9 mouse cellular contexts compared by ENCODE assay signal in genomic region chr10:79924998-79925784, GRCm38 (mm10). TPM values are rescaled to one million over a fixed set of nuclear protein-coding genes. Genes with fewer than 3 reads are reported as not detected.
DNase-seq lines count a peak whose midpoint lies in the region; ATAC-seq and TF ChIP-seq lines count a peak whose summit lies in the region.
"Had no signal": no experiment of that assay in that cellular context is flagged by ENCODE, and none has a peak within 500 bp of the region (broad histone marks: within the 10 kb centered on the region; RNA-seq: fewer than 3 reads in every experiment).

No protein-coding gene starts in this region.

- peaks cover 46% of the 10 kb centered on the region for H3K4me1 ChIP-seq in embryonic facial prominence, embryonic 12.5 days
- peaks cover 55% of the 10 kb centered on the region for H3K4me1 ChIP-seq in limb, embryonic 15.5 days
- H3K4me1 ChIP-seq in midbrain, postnatal 0 days (ENCODE audit: insufficient read depth, low read length), result peaks cover 12% of the 10 kb centered on the region

- ATAC-seq in frontal cortex, adult (ENCODE audit: low TSS enrichment), result no peak
- no peak for ATAC-seq in embryonic facial prominence, embryonic 12.5 days (ENCODE audit: insufficient number of reproducible peaks, insufficient read depth, low FRiP score, low TSS enrichment)
- ATAC-seq in limb, embryonic 15.5 days (ENCODE audit: insufficient number of reproducible peaks, low FRiP score, low TSS enrichment, low read depth), result no peak
- no peak for ATAC-seq in midbrain, postnatal 0 days (ENCODE audit: low FRiP score)
- ATAC-seq: Patski had no signal

- DNase-seq in frontal cortex, adult 2 months (ENCODE audit: extremely low spot score in 1 of 2, low spot score in 1 of 2), result peak; percentile 84 to 99
- peak; percentile 96 for DNase-seq in heart, adult 8-10 months (ENCODE audit: low spot score)
- DNase-seq in kidney, adult 9 months, result peak; percentile 97
- DNase-seq in midbrain, postnatal 0 days (ENCODE audit: low spot score), result peak; percentile 87
- peak; percentile 95 to 97 for DNase-seq in spleen, postnatal 10 days (ENCODE audit: low spot score in 2 of 2)

- H3K9ac ChIP-seq in embryonic facial prominence, embryonic 12.5 days, result no peak overlapping the region
- H3K9ac ChIP-seq in limb, embryonic 15.5 days, result no peak overlapping the region
- H3K9ac ChIP-seq in midbrain, postnatal 0 days (replicated peaks; ENCODE audit: low read length, poor library complexity, severe bottlenecking), result no peak overlapping the region

- H3K4me3 ChIP-seq in embryonic facial prominence, embryonic 12.5 days, result no peak overlapping the region
- peak overlapping the region; percentile 96; the same call in 1 of the 2 replicates for H3K4me3 ChIP-seq in limb, embryonic 15.5 days
- no peak overlapping the region for H3K4me3 ChIP-seq in midbrain, postnatal 0 days (ENCODE audit: low read depth, low read length)

- 10% methylated on average over 29 of the region's 29 CpGs for WGBS in embryonic facial prominence, embryonic 12.5 days
- 11% methylated on average over 29 of the region's 29 CpGs for WGBS in limb, embryonic 15.5 days
- WGBS in midbrain, postnatal 0 days, result 10% methylated on average over 29 of the region's 29 CpGs

- peak overlapping the region; percentile 86; the same call in 1 of the 2 replicates for H3K4me2 ChIP-seq in embryonic facial prominence, embryonic 12.5 days (replicated peaks)
- peak overlapping the region; percentile 93; the same call in 1 of the 2 replicates for H3K4me2 ChIP-seq in limb, embryonic 15.5 days
- H3K4me2 ChIP-seq in midbrain, postnatal 0 days (ENCODE audit: low read depth, low read length, poor library complexity, severe bottlenecking), result peak overlapping the region; percentile 90; the same call in 1 of the 2 replicates

- H3K27ac ChIP-seq in embryonic facial prominence, embryonic 12.5 days, result no peak overlapping the region
- H3K27ac ChIP-seq in limb, embryonic 15.5 days, result 0 out of 2 replicates have a peak overlapping the region, but pooled peaks have one; percentile 95
- H3K27ac ChIP-seq in midbrain, postnatal 0 days (ENCODE audit: low read depth, low read length), result no peak overlapping the region

- H3K27me3 ChIP-seq in embryonic facial prominence, embryonic 12.5 days, result peaks cover 35% of the 10 kb centered on the region
- peaks cover 36% of the 10 kb centered on the region for H3K27me3 ChIP-seq in limb, embryonic 15.5 days
- H3K27me3 ChIP-seq in midbrain, postnatal 0 days (ENCODE audit: insufficient read depth, low read length), result peaks cover 26% of the 10 kb centered on the region
- H3K27me3 ChIP-seq: Patski had no signal

- no peaks in the 10 kb centered on the region for H3K9me3 ChIP-seq in embryonic facial prominence, embryonic 12.5 days
- H3K9me3 ChIP-seq in limb, embryonic 15.5 days, result no peaks in the 10 kb centered on the region
- H3K9me3 ChIP-seq in midbrain, postnatal 0 days (ENCODE audit: low read length), result no peaks in the 10 kb centered on the region

- peak; percentile 100 for TF ChIP-seq CTCF in midbrain, postnatal 0 days (IDR thresholded peaks at IDR 0.05)

- H3K36me3 ChIP-seq in embryonic facial prominence, embryonic 12.5 days, result no peaks in the 10 kb centered on the region
- no peaks in the 10 kb centered on the region for H3K36me3 ChIP-seq in limb, embryonic 15.5 days
- H3K36me3 ChIP-seq in midbrain, postnatal 0 days (ENCODE audit: insufficient read depth, low read length), result no peaks in the 10 kb centered on the region

RNA-seq across cellular contexts. Expression of gene Arid3a, which starts 1.7 kb away (rescaled TPM):
- polyA plus RNA-seq in frontal cortex, adult 2 months (2012; rRNA removed), result 3.6 and 4.1 TPM in 2 replicates
- 4.9 and 6.6 TPM in 2 replicates for polyA plus RNA-seq in embryonic facial prominence, embryonic 12.5 days (2016; fragmentation: Nextera tagmentation; extraction: Ambion mirVana)
- 1 to 10 TPM; 1.2 to 1.7 (median 1.3) TPM for total RNA-seq in heart, adult 8-10 months (2022)
- 5.7 and 7.4 TPM in 2 replicates for polyA plus RNA-seq in limb, embryonic 15.5 days (2015; fragmentation: Nextera tagmentation; extraction: Ambion mirVana)
- total RNA-seq in midbrain, postnatal 0 days (2014; rRNA removed), result 9.0 and 9.5 TPM in 2 replicates
- 3.1 and 3.3 TPM in 2 replicates for polyA plus RNA-seq in midbrain, postnatal 0 days (2015; fragmentation: Nextera tagmentation; extraction: Ambion mirVana)

RNA-seq across cellular contexts. Expression of gene R3hdm4, which starts 4.2 kb away (rescaled TPM):
- 380 and 385 TPM in 2 replicates for polyA plus RNA-seq in frontal cortex, adult 2 months (2012; rRNA removed)
- polyA plus RNA-seq in embryonic facial prominence, embryonic 12.5 days (2016; fragmentation: Nextera tagmentation; extraction: Ambion mirVana), result 159 and 166 TPM in 2 replicates
- total RNA-seq in heart, adult 8-10 months (2022), result 10 to 100 TPM; 75.2 to 85.9 (median 81.0) TPM
- 159 and 161 TPM in 2 replicates for polyA plus RNA-seq in limb, embryonic 15.5 days (2015; fragmentation: Nextera tagmentation; extraction: Ambion mirVana)
- total RNA-seq in midbrain, postnatal 0 days (2014; rRNA removed), result 108 and 118 TPM in 2 replicates
- polyA plus RNA-seq in midbrain, postnatal 0 days (2015; fragmentation: Nextera tagmentation; extraction: Ambion mirVana), result 301 and 323 TPM in 2 replicates

RNA-seq across cellular contexts. Expression of gene Kiss1r, which starts 8.4 kb away (rescaled TPM):
- polyA plus RNA-seq in frontal cortex, adult 2 months (2012; rRNA removed), result 10.7 and 11.8 TPM in 2 replicates
- 0.85 and 1.4 TPM in 2 replicates for polyA plus RNA-seq in embryonic facial prominence, embryonic 12.5 days (2016; fragmentation: Nextera tagmentation; extraction: Ambion mirVana)
- total RNA-seq in heart, adult 8-10 months (2022), result under 1 TPM; 0.28 to 0.62 (median 0.32) TPM
- polyA plus RNA-seq in limb, embryonic 15.5 days (2015; fragmentation: Nextera tagmentation; extraction: Ambion mirVana), result 1.0 and 1.2 TPM in 2 replicates
- total RNA-seq in midbrain, postnatal 0 days (2014; rRNA removed), result 6.1 and 9.6 TPM in 2 replicates
- polyA plus RNA-seq in midbrain, postnatal 0 days (2015; fragmentation: Nextera tagmentation; extraction: Ambion mirVana), result 4.4 and 5.5 TPM in 2 replicates

RNA-seq across cellular contexts. Expression of gene Gm26602, which starts 14.5 kb away (rescaled TPM):
- not detected in 2 replicates for polyA plus RNA-seq in frontal cortex, adult 2 months (2012; rRNA removed)
- polyA plus RNA-seq in embryonic facial prominence, embryonic 12.5 days (2016; fragmentation: Nextera tagmentation; extraction: Ambion mirVana), result 5.0 and 18.8 TPM in 2 replicates
- total RNA-seq in heart, adult 8-10 months (2022), result not detected
- polyA plus RNA-seq in limb, embryonic 15.5 days (2015; fragmentation: Nextera tagmentation; extraction: Ambion mirVana), result not detected in 2 replicates
- not detected in 2 replicates for total RNA-seq in midbrain, postnatal 0 days (2014; rRNA removed)
- 7.4 and 17.3 TPM in 2 replicates for polyA plus RNA-seq in midbrain, postnatal 0 days (2015; fragmentation: Nextera tagmentation; extraction: Ambion mirVana)
- polyA plus RNA-seq: Patski had no signal

RNA-seq across cellular contexts. Expression of gene Med16, which starts 16.5 kb away (rescaled TPM):
- 75.9 and 80.7 TPM in 2 replicates for polyA plus RNA-seq in frontal cortex, adult 2 months (2012; rRNA removed)
- polyA plus RNA-seq in embryonic facial prominence, embryonic 12.5 days (2016; fragmentation: Nextera tagmentation; extraction: Ambion mirVana), result 60.4 and 60.9 TPM in 2 replicates
- 10 to 100 TPM; 48.5 to 65.2 (median 53.3) TPM for total RNA-seq in heart, adult 8-10 months (2022)
- 35.4 and 37.7 TPM in 2 replicates for polyA plus RNA-seq in limb, embryonic 15.5 days (2015; fragmentation: Nextera tagmentation; extraction: Ambion mirVana)
- 75.9 and 79.6 TPM in 2 replicates for total RNA-seq in midbrain, postnatal 0 days (2014; rRNA removed)
- 54.9 and 55.3 TPM in 2 replicates for polyA plus RNA-seq in midbrain, postnatal 0 days (2015; fragmentation: Nextera tagmentation; extraction: Ambion mirVana)
